Mouse (Mus musculus) E14TG2a.4 (cell line): ENCODE measurements around the gene Fam53b.

Experiments used
- CTCF ChIP-seq: conservative IDR thresholded peaks from 2 replicates; pipeline ENCODE4 v1.5.1; 2014; ENCODE audit warnings: low read length
- NANOG ChIP-seq: IDR thresholded peaks from 2 replicates; pipeline ENCODE4 v1.6.1; 2014; ENCODE audit warnings: borderline replicate concordance, low read length, mixed read lengths
- POU5F1 ChIP-seq: IDR thresholded peaks from 2 replicates; pipeline ENCODE4 v1.6.1; 2014; ENCODE audit warnings: low read length, borderline replicate concordance

DNA sequence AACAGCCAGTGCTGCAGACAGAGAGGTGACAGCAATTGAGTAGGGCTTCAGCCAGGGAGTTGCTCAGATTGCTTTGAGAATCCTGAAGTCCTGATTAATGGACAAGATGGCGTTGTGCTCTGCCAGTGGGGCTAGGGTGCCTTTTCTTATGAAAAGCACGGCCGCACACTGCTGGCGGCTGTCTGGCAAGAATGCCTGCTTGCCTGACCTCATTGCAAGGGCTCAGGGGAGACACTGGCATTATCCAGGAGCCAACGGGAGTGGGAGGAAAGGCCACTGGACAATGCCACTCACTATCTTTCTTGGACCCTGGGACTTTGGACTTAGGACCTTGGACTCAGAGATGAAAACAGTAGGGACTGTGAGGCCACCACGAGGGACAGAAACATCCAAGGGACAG lies 80.2 kb downstream of the Fam53b start:
- TF ChIP-seq CTCF (no peak), NANOG (no peak), POU5F1 (no peak)
